Mouse (Mus musculus) embryonic facial prominence, embryonic 14.5 days (tissue): ENCODE measurements at regions not wholly inside any gene's neighbourhood (a gene's known extent, or its start where the extent isn't known, plus 50 kb on each side); places are given as distances from the start of the nearest gene placed in this dataset.
A peak's percentile ranks its signal among the peaks of the same experiment; 100 is the strongest.
"Not testable (repeated sequence)": the region's sequence is repeated elsewhere in the genome, so short reads cannot be mapped to it uniquely, and the experiment has no call there.

Experiments used
- ATAC-seq: fragments of 200-750 bp; cut with Nextera tagmentation; 2 replicates; pipeline ENCODE4 v1.8.0; 2017; ENCODE audit warnings: low read depth, moderate number of reproducible peaks, moderate TSS enrichment
- DNase-seq: peaks from one replicate; pipeline ENCODE4 v3.0.0-alpha.2; 2015; ENCODE audit warnings: low spot score
- H3K27ac ChIP-seq: fragments of 300-500 bp; sonication (generic); replicated peaks from 2 replicates; pipeline ENCODE4 v1.5.1; 2014; ENCODE audit warnings: low read depth, mild to moderate bottlenecking, low read length, moderate library complexity
- H3K27me3 ChIP-seq: fragments of 300-500 bp; sonication (generic); replicated peaks from 2 replicates; pipeline ENCODE4 v1.6.1; 2014; ENCODE audit warnings: low read length; ENCODE audit not compliant: control insufficient read depth, insufficient read depth
- H3K36me3 ChIP-seq: fragments of 300-500 bp; sonication (generic); 2 replicates; pipeline ENCODE4 v1.6.1; 2014; ENCODE audit warnings: low read length, mixed read lengths; ENCODE audit not compliant: control insufficient read depth, insufficient read depth
- H3K4me1 ChIP-seq: fragments of 300-500 bp; sonication (generic); 2 replicates; pipeline ENCODE4 v1.6.1; 2014; ENCODE audit warnings: antibody characterized with exemption, low read length; ENCODE audit not compliant: control insufficient read depth, insufficient read depth
- H3K4me2 ChIP-seq: fragments of 300-500 bp; sonication (generic); 2 replicates; pipeline ENCODE4 v1.6.1; 2014; ENCODE audit warnings: low read depth, mild to moderate bottlenecking, low read length, moderate library complexity, mixed read lengths
- H3K4me3 ChIP-seq: fragments of 300-500 bp; sonication (generic); 2 replicates; pipeline ENCODE4 v1.5.1; 2014; ENCODE audit warnings: low read depth, mild to moderate bottlenecking, low read length
- H3K9ac ChIP-seq: fragments of 300-500 bp; sonication (generic); 2 replicates; pipeline ENCODE4 v1.6.1; 2014; ENCODE audit warnings: low read depth, mild to moderate bottlenecking, low read length, moderate library complexity, mixed read lengths
- H3K9me3 ChIP-seq: fragments of 300-500 bp; sonication (generic); 2 replicates; pipeline ENCODE4 v1.6.1; 2016; ENCODE audit warnings: low read length; ENCODE audit not compliant: control insufficient read depth
- WGBS: fragments of 180-500 bp; shearing (Covaris S2); extraction: QIAGEN DNeasy Blood & Tissue Kit; methylation state at CpG from one replicate; pipeline ENCODE4 v1.1.7; 2014; 5-methylcytosine and 5-hydroxymethylcytosine counted together

DNA sequence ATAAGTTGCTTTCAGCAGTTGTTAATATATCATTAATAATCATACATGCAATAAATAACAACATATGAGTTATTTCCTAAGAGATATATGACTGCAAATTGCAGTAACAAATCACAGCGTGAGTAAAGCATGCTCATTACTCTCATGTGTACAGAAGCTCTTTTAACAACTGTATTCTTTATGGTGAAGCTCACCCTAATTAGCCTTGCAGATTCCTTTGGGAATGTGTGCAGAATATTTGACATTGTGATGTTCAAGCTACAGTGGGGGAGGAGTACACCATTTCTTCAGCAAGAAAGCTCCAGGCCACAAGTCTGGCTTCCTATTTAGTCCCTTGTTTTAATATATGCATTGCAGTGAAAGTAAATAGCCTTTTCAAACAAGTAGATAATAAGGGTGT lies 837.9 kb downstream of the Cetn3 start:
- Histone ChIP-seq H3K9ac (no peak overlapping the region), H3K4me1 (no peaks in the 10 kb centered on the region), H3K27me3 (no peaks in the 10 kb centered on the region), H3K36me3 (no peaks in the 10 kb centered on the region), H3K9me3 (0 out of 2 replicates have a peak, but pooled peaks cover 4% of the 10 kb centered on the region), H3K27ac (no peak overlapping the region), H3K4me2 (no peak overlapping the region), H3K4me3 (no peak overlapping the region)
- 65% methylated on average over 1 of the region's 1 CpGs for WGBS
- peak; percentile 22; the same call in 1 of the 2 replicates for ATAC-seq
- DNase-seq, result peak; percentile 19

DNA sequence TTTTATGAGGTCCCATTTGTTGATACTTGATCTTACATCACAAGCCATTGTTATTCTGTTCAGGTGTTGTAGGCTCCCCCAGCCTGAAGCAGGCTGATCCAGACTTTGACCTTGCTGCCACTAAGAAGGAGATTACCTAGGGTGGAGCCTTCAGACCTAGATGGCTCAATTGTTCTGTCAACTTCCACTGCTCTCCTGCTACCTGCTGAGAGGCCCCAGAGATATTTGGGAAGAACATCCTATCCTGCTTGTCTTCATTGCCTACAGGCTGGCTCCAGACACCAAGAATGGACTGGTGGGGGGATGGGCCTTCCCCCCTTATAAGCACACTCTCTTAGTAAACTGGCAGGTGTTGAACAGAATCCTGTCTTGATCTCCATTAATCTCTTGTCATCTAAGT lies 845.9 kb downstream of the Cetn3 start:
- ATAC-seq, result not testable (repeated sequence)

More for the DNA sequence above, 845.9 kb downstream of the Cetn3 start:
- not testable (repeated sequence) for H3K9ac ChIP-seq, H3K4me3 ChIP-seq, H3K27ac ChIP-seq, H3K4me1 ChIP-seq, H3K9me3 ChIP-seq, H3K36me3 ChIP-seq, H3K27me3 ChIP-seq, DNase-seq, H3K4me2 ChIP-seq
